Mouse (Mus musculus): ENCODE data around the gene Map4k3. TPM values are rescaled to one million over a fixed set of nuclear protein-coding genes. Genes with fewer than 3 reads are reported as not detected.
A peak's percentile ranks its signal among the peaks of the same experiment; 100 is the strongest.
"Not testable (repeated sequence)": the region's sequence is repeated elsewhere in the genome, so short reads cannot be mapped to it uniquely, and the experiment has no call there.

Gene Map4k3
- total RNA-seq (2018; cell fraction: chromatin; rRNA removed) = 100 to 1,000 TPM in 23 of 26 experiments, 10 to 100 TPM in 3; 86.4 to 248 (median 139) TPM
- 10 to 100 TPM; 14.7 to 32.2 (median 24.1) TPM for total RNA-seq (2018; cell fraction: cytosol; rRNA removed)
- 100 to 1,000 TPM in 2 of 26 experiments, 10 to 100 TPM in 24; 43.1 to 159 (median 61.2) TPM for total RNA-seq (2018; cell fraction: nucleus; rRNA removed)
- 17.9 to 30.8 TPM (median 27.0 TPM) in 3 replicates for polyA plus RNA-seq (2018)

GRCm38 (mm10) chr17:80728062-80728858 is at the start of gene Map4k3:
Gene Map4k3, minus strand, starts transcription at chr17:80728485.
- Histone ChIP-seq H3K4me3 (ENCODE audit: inconsistent target) (peak within 1 kb of the TSS; percentile 53), H3K27ac (peak within 1 kb of the TSS; percentile 57)
- 8% methylated on average over 47 of the region's 64 CpGs for WGBS (ENCODE audit: missing documents)

DNA sequence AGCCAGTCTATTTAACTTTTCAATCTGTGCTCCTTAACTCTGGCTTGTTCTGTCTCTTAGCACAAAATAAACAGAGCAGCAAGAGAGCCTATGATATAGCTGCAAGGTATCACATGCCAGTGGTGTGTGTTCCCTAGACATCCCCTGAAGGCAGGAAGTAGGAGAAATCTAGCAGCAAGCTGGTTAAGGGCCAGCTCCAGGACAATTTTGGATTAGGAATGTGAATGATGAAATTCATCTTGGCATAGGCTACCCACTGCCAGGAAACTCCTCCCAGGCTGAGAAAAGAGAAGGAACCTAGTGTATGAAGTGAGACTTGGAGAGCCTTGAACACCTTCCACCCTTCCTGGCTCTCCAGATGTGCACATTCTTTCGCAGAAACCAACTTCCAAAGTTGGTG is 49.3 kb upstream of the Map4k3 start:
- no peaks in the 10 kb centered on the region for H3K36me3 ChIP-seq (ENCODE audit: inconsistent target)
- WGBS (ENCODE audit: missing documents) = 100% methylated on average over 1 of the region's 1 CpGs
- H3K79me2 ChIP-seq (ENCODE audit: inconsistent target) = no peaks in the 10 kb centered on the region
- H3K27ac ChIP-seq = no peak overlapping the region
- H3K4me3 ChIP-seq (ENCODE audit: inconsistent target) = no peak overlapping the region

More at GRCm38 (mm10) chr17:80728062-80728858, at the start of gene Map4k3:
- Histone ChIP-seq H3K79me2 (ENCODE audit: inconsistent target) (peaks cover 41% of the 10 kb centered on the region), H3K36me3 (ENCODE audit: inconsistent target) (no peaks in the 10 kb centered on the region)

GRCm38 (mm10) chr17:80775178-80775788 is 47.0 kb upstream of the Map4k3 start:
- Histone ChIP-seq H3K79me2 (ENCODE audit: inconsistent target) (no peaks in the 10 kb centered on the region), H3K36me3 (ENCODE audit: inconsistent target) (no peaks in the 10 kb centered on the region), H3K4me3 (ENCODE audit: inconsistent target) (no peak overlapping the region), H3K27ac (peak overlapping the region; percentile 47)
- WGBS (ENCODE audit: missing documents) = 32% methylated on average over 8 of the region's 8 CpGs

DNA sequence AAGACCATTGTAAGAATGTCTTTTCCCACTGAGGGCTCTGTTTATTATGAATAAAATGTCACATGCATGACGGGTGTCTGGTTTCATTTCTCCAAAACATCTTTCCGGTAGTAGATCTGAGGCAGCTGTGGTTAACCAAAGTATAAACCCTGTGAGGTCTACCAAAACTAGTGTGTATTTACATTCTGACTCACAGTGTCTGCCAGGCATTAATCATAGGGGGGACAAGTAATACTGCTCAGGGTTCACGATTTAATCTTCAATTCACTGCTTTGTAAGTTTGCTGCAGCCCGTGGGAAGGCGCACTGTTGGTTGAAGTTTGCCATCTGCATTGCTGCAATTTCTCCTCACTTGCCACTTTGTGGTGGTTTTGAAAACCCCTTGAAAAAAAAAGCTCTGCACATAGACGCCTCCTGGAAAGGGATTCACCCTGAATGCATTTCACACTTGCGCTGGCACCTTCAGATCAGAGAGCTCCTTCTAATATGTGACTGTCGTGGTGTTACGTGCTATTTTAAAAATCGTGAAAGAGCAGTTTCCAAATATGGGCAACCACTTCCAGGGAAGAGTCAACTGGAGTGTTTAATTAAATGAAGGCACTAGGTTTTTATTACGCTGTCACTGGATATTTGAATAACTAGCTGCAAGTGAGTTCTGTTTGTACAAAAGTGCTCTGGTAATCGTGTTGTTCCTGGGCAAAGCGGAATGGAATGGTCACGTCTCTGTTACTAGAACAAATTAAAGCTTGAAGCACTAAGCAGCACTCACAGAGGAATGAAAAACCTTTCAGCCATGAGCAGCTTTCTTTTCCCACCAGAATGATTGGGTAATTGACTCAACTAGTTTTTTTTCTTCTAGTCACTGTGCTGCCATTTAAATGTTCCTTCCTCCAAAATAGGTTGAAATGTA is 44.5 kb upstream of the Map4k3 start:
- Histone ChIP-seq H3K4me3 (ENCODE audit: inconsistent target) (no peak overlapping the region), H3K36me3 (ENCODE audit: inconsistent target) (no peaks in the 10 kb centered on the region)
- WGBS (ENCODE audit: missing documents) = 35% methylated on average over 14 of the region's 14 CpGs

DNA sequence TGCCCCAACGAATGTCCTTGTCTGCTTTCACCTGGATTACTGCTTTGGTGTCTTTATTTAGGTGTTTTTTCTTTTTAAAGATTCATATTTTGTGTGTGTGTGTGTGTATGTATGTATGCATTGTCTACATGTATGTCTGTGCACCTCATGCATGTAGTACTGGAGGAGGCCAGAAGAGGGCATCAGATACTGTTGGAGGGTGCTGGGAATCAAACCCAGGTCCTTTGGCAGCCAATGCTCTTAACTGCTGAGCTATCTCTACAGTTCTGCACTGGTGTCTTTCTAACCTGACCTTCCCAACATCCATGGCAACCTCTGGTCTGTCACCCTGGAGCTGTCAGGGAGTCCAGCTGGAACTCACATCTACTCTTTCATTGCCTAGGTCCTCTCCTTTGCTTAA is 41.8 kb upstream of the Map4k3 start:
- no peak overlapping the region for H3K27ac ChIP-seq
- no peak overlapping the region for H3K4me3 ChIP-seq (ENCODE audit: inconsistent target)
- no peaks in the 10 kb centered on the region for H3K36me3 ChIP-seq (ENCODE audit: inconsistent target)
- H3K79me2 ChIP-seq (ENCODE audit: inconsistent target) = no peaks in the 10 kb centered on the region
- WGBS (ENCODE audit: missing documents) = 94% methylated on average over 1 of the region's 1 CpGs

More for the DNA sequence above, 44.5 kb upstream of the Map4k3 start:
- H3K27ac ChIP-seq = no peak overlapping the region
- H3K79me2 ChIP-seq (ENCODE audit: inconsistent target) = no peaks in the 10 kb centered on the region

GRCm38 (mm10) chr17:80765204-80765603 is 36.9 kb upstream of the Map4k3 start:
- H3K79me2 ChIP-seq (ENCODE audit: inconsistent target) = no peaks in the 10 kb centered on the region
- H3K27ac ChIP-seq = no peak overlapping the region
- 56% methylated on average over 2 of the region's 2 CpGs for WGBS (ENCODE audit: missing documents)

DNA sequence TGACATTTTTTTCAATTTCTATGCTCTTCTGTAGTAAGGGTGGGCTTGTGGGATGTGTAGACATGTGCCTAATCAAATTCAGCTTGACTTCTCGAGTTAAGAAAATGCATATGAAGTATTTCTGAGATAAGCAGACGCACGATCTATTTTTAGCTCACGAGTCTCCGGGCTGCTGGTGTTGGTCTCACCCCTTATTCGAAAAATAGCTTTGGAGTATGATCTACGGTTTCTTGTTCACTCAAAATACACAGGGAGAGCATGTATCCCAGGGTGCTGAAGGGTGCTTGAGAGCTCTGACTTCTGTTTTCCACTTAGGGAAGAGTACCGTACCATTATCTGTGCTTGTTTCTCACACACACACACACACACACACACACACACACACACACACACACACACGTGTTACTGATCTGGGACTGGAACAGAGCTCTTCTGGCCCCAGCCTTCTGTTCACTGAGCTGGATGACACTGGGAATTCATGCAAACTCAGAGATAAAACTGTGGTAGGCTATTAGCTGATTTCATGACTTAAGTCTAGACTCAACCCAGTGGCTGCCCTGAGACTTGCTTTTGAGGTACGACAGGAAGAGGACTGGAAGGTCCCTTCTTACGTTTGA is 34.9 kb upstream of the Map4k3 start:
- Histone ChIP-seq H3K79me2 (ENCODE audit: inconsistent target) (no peaks in the 10 kb centered on the region), H3K36me3 (ENCODE audit: inconsistent target) (no peaks in the 10 kb centered on the region), H3K27ac (no peak overlapping the region), H3K4me3 (ENCODE audit: inconsistent target) (no peak overlapping the region)
- WGBS (ENCODE audit: missing documents) = 32% methylated on average over 11 of the region's 11 CpGs

More at GRCm38 (mm10) chr17:80765204-80765603, 36.9 kb upstream of the Map4k3 start:
- Histone ChIP-seq H3K4me3 (ENCODE audit: inconsistent target) (no peak overlapping the region), H3K36me3 (ENCODE audit: inconsistent target) (no peaks in the 10 kb centered on the region)

- H3K4me3 ChIP-seq (ENCODE audit: inconsistent target) = no peak overlapping the region
- 39% methylated on average over 9 of the region's 9 CpGs for WGBS (ENCODE audit: missing documents)
Measured at GRCm38 (mm10) chr17:80762391-80763040, 34.2 kb upstream of the Map4k3 start.

GRCm38 (mm10) chr17:80761191-80761590 is 32.9 kb upstream of the Map4k3 start:
- 96% methylated on average over 3 of the region's 8 CpGs for WGBS (ENCODE audit: missing documents)

More at GRCm38 (mm10) chr17:80762391-80763040, 34.2 kb upstream of the Map4k3 start:
- Histone ChIP-seq H3K27ac (no peak overlapping the region), H3K79me2 (ENCODE audit: inconsistent target) (no peaks in the 10 kb centered on the region), H3K36me3 (ENCODE audit: inconsistent target) (no peaks in the 10 kb centered on the region)

GRCm38 (mm10) chr17:80760344-80761145 is 32.3 kb upstream of the Map4k3 start:
- WGBS (ENCODE audit: missing documents) = 93% methylated on average over 15 of the region's 16 CpGs
- H3K27ac ChIP-seq = no peak overlapping the region
- H3K36me3 ChIP-seq (ENCODE audit: inconsistent target) = no peaks in the 10 kb centered on the region
- no peak overlapping the region for H3K4me3 ChIP-seq (ENCODE audit: inconsistent target)
- H3K79me2 ChIP-seq (ENCODE audit: inconsistent target) = no peaks in the 10 kb centered on the region

More at GRCm38 (mm10) chr17:80761191-80761590, 32.9 kb upstream of the Map4k3 start:
- H3K79me2 ChIP-seq (ENCODE audit: inconsistent target); H3K4me3 ChIP-seq (ENCODE audit: inconsistent target); H3K27ac ChIP-seq; H3K36me3 ChIP-seq (ENCODE audit: inconsistent target): not testable (repeated sequence)

DNA sequence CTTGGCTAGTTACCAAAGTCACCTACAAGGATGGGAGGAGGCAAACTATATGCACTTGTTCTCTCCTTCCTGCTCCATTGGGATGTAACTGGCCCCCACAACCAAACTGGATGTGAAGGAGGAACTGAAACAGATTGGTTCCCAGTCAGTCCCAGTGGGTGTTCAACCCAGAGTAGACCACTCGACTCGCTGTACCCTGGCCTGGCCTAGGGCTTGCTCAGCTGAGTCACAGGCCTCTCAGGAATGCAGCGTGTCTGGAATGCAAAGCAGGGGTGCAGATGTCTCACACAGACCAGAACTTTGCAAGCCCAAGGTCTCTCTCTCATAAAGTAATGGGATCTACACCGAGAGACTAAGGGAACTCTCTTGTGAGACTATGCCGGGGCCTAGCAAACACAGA is 27.8 kb upstream of the Map4k3 start:
- H3K79me2 ChIP-seq (ENCODE audit: inconsistent target) = no peaks in the 10 kb centered on the region
- no peak overlapping the region for H3K27ac ChIP-seq
- H3K4me3 ChIP-seq (ENCODE audit: inconsistent target) = no peak overlapping the region
- no peaks in the 10 kb centered on the region for H3K36me3 ChIP-seq (ENCODE audit: inconsistent target)
- 68% methylated on average over 4 of the region's 5 CpGs for WGBS (ENCODE audit: missing documents)

- H3K27ac ChIP-seq = no peak overlapping the region
Measured at GRCm38 (mm10) chr17:80755076-80755871, 27.0 kb upstream of the Map4k3 start.

More at GRCm38 (mm10) chr17:80755076-80755871, 27.0 kb upstream of the Map4k3 start:
- H3K36me3 ChIP-seq (ENCODE audit: inconsistent target) = no peaks in the 10 kb centered on the region
- 90% methylated on average over 9 of the region's 9 CpGs for WGBS (ENCODE audit: missing documents)
- H3K4me3 ChIP-seq (ENCODE audit: inconsistent target) = no peak overlapping the region
- H3K79me2 ChIP-seq (ENCODE audit: inconsistent target) = no peaks in the 10 kb centered on the region
